Mouse (Mus musculus) heart, postnatal 10 days (tissue): ENCODE measurements around the gene 1110051M20Rik. TPM values are rescaled to one million over a fixed set of nuclear protein-coding genes. Genes with fewer than 3 reads are reported as not detected.
A peak's percentile ranks its signal among the peaks of the same experiment; 100 is the strongest.

Experiments
- DNase-seq, 2 experiments: peaks; one replicate each; pipeline ENCODE4 v3.0.0; 2021
- intact Hi-C: fragments of 180-260 bp; cut with DNase I; formaldehyde crosslinking; loops from one replicate; pipeline ENCODE4 v1.15.1; 2025
- total RNA-seq, 2 experiments: library from RNA; stranded (reverse); gene quantifications; 2 replicates each; pipeline ENCODE4 v1.2.3; 2021

The 1110051M20Rik gene
- total RNA-seq, 2 experiments from 2014 or later: 9.5 to 12.9 TPM

DNA sequence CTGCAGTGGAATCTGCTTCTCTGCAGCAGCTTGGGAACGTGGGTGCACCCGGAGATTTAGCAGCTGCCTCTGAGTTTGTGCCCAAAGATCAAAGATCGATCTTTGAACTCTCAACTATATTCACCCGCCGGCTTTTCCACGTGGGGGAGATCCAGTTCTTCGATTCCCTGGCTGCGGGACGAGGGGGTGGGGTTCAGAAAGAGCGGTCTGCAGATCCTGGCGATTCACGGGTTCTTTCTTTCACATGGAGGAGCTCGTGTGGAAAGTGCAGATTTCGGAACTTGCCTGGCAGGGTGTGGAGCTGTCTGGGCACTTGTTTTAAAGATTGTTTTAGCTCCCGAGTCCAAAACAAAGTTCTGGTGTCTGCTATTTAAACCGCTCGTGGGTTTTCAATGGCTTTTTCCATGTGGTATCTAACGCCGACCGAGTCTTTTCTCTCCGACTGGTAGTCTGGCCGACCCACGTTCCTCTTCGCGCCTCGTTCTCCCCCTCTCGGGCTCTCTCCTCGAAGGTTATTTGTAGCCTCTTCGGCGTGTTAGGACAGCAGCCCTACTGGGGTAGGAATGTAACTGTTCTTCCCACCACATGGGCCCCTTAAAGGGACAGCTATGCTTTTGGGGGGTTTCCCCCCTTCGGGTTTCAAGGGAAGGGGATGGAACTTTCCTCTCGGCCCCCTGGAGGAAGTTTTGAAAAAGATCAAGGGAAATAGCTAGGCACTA lies 14.3 kb upstream of the 1110051M20Rik start:
- DNase-seq: peak; percentile 55 to 66
- intact Hi-C loops: loop anchor here (2.0 to 5.0 kb wide), 2 partner anchors 22 to 172 kb away; no protein-coding TSS in a partner anchor

DNA sequence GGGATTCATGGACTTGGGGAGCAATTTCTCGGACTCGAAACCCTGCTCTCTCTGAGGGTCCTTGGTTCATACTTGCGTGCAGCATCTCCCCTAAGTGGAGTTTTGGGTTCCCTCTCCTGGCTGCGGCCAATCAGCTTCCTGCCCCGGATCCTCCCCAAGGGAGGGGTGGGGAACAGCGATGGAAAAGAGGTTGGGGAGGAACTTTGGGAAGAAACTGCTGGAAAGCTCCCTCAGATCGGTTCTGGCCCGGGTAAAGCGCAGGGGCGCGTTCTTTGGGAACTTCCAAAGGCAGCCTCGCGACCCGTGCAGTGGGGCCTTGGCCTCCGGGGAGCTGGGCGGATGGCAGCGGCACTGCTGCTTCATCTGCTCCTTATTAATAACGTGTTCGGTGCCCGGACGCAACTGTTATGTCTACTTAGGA lies 13.8 kb upstream of the 1110051M20Rik start:
- intact Hi-C loops: loop anchor here (2.0 to 5.0 kb wide), 2 partner anchors 23 to 171 kb away; no protein-coding TSS in a partner anchor
- DNase-seq: peak in 1 of 2 experiments; percentile 58

DNA sequence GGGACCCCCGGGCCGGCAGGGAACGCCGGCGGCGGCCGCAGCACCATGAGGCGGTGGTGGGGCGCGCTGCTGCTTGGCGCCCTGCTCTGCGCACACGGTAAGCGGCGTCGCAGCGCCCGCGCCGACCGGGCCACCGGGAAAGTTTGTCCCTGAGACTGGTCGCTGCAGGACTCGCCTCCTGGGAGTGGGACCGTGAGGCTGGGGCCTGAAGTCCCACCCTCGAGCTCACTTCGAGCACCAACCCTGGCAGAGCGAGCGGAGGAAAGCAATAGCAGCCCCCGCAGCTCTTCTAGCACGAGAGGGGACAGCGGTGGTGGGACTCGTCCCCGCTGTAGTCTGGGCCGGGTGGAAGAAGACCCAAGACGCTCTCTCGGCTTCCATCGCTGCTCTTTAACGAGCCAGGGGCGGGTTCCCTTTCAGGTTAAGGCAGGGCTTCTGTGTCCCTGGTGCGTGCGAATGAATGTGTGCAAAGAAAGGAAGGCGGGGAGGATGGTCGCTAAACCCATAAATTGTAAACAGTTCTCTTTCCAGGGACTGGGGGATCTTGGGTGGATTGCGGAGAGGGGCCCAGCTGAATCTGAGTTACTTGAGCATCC lies 13.2 kb upstream of the 1110051M20Rik start:
- peak; percentile 44 to 70 for DNase-seq
- intact Hi-C loops: loop anchor here (2.0 to 5.0 kb wide), 2 partner anchors 23 to 170 kb away; no protein-coding TSS in a partner anchor

DNA sequence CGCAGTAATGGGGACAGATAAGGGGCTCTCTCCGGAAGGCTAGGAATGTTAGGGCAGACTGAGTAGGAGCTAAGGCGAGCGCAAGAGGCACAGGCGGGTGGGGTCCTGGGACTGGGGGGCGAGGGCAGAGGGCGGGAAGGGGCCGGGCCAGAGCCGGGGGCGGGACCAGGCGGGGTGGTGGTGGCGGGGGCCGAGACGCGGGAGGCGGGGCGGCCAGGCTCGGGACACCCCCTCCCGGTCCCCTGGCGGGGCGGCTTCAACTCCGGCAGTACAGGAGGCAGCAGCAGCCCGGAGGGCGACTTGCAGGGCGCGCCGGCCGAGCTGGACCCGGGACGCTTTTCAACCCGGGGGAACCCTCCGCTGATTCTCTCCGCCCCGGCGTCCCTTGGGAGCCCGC lies 12.8 kb upstream of the 1110051M20Rik start, which contains the start of gene Lrp4:
Gene Lrp4 (plus strand): TSS at position 253 of the 397 bp plus-strand sequence.
- intact Hi-C loops: loop anchor here (5.0 kb wide), 1 partner anchor 170 kb away; no protein-coding TSS in a partner anchor
- DNase-seq: peak in 1 of 2 experiments; percentile 71

GRCm38 (mm10) chr2:91456491-91457100 lies 12.1 kb upstream of the 1110051M20Rik start:
- intact Hi-C loops: loop anchor here (5.0 kb wide), 1 partner anchor 169 kb away; no protein-coding TSS in a partner anchor
- DNase-seq: no peak

- DNase-seq: peak; percentile 46 to 66
- intact Hi-C loops: loop anchor here (5.0 kb wide), 1 partner anchor 169 kb away; no protein-coding TSS in a partner anchor
Observed at GRCm38 (mm10) chr2:91455826-91456225, 11.3 kb upstream of the 1110051M20Rik start.

DNA sequence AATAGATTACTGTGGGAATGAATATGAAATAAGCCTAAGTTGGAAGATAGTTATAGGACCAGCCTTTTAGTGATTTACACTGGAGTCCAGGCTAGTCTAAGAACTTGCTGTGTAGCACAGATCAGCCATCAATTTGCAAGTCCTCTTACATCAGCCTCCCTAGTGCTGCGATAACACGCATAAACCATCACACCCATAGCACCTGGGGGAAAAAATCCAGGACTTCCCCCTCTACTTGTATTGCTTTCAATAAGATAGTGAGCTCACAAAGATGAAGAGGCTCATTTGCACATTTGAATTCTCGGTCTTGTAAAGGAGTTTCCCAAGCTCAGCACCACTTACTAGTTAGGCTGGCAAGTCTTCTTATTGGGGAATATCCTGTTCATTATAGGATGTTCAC lies 9.9 kb upstream of the 1110051M20Rik start:
- DNase-seq: no peak
- intact Hi-C loops: no loop called here

- intact Hi-C loops: no loop called here
- no peak for DNase-seq
Observed at GRCm38 (mm10) chr2:91453231-91454075, 8.9 kb upstream of the 1110051M20Rik start.

GRCm38 (mm10) chr2:91452658-91453057 lies 8.2 kb upstream of the 1110051M20Rik start:
- intact Hi-C loops: no loop called here
- no peak for DNase-seq

DNA sequence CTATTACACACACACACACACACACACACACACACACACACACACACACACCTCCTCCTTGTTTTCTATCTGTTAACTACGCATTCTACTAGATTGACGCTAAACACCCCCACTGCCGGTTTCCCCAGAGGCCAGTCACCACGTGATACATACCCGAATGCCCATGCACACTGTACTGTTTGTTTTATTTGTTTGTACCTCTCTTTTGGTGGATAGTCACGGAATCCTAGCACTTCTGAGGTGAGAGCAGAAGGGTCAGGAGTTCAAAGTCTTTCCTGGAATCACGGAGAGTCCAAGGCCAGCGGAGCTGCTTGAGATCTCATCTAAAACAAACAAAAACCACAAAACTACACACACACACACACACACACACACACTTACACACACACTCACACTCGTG lies 5.8 kb upstream of the 1110051M20Rik start:
- DNase-seq: no peak
- intact Hi-C loops: no loop called here

GRCm38 (mm10) chr2:91449662-91450061 lies 5.2 kb upstream of the 1110051M20Rik start:
- DNase-seq: no peak
- intact Hi-C loops: no loop called here

- intact Hi-C loops: no loop called here
- no peak for DNase-seq
Observed at GRCm38 (mm10) chr2:91442241-91442640, 2.3 kb downstream of the 1110051M20Rik start.

GRCm38 (mm10) chr2:91441715-91442114 lies 2.8 kb downstream of the 1110051M20Rik start:
- no peak for DNase-seq
- intact Hi-C loops: no loop called here

GRCm38 (mm10) chr2:91440686-91441085 lies 3.8 kb downstream of the 1110051M20Rik start:
- intact Hi-C loops: no loop called here
- DNase-seq: no peak

GRCm38 (mm10) chr2:91439876-91440275 lies 4.6 kb downstream of the 1110051M20Rik start:
- intact Hi-C loops: no loop called here
- DNase-seq: no peak

DNA sequence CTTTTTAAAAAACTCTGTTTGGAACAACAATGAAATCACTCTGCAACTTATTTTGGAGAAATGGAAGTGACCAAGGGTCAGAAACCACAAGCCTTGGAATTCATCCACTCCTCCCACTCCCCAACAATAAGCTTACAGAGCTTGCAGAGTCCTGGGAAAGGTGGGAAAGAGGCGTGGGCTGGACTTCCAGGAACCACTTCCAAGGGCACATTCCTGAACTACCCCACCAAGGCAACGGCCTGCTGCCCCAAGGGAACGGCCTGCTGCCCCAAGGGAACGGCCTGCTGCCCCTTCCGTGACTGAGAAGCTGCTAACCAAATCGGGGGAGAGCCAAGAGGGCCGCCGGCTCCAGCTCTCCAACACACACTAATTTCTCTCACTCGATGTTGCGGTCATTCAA lies 5.2 kb downstream of the 1110051M20Rik start:
- no peak for DNase-seq
- intact Hi-C loops: no loop called here

DNA sequence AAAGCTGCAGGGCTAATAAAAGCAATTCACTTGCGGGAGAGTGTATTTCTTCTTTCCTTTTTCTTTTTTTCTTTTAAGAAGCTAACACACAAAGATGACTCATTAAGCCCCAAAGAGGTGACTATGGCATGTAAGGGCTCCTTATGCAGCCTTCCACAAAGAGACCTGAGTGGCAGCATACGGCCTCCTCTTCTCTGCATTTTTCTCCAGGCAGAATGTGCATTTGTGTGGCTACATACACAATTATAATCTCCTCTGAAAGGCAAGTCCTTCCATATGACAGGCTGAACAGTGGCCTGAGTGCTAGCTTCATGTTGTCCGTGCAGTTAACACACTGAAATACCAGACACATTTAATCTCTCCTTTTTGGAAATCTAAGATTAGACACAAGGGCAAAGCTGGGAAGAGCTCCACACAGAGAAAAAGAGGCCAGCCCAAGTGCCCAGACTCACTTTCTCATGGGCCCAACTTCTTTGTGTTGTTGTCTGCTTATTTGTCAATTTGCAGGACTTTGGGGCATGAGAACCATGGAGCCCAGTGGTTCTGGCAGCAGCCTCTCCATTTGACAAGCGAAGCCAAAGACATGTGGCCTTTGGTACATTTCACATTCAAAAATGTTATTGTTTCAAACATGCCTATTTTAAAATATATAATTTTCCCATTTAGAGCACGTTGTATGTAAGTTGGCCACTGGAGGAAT lies 7.2 kb downstream of the 1110051M20Rik start:
- no peak for DNase-seq
- intact Hi-C loops: no loop called here

DNA sequence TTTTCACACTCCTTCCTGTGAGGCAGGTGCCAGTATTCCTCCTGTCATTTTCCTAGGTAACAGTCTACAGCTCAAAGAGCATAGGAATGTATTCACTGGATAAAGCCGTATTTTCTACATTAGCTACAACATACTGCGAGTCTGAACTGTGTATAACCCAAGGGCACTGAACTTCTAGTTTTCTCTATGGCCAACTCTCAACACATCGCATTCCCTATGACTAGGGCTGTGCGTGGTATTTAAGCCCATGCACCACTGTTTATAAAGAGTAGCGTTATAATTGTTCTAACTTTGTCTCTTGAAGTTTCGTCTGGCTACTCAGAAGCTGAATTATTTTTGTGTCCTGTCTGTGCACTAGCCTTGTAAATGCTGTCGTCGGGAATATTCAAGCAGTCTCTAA lies 7.8 kb downstream of the 1110051M20Rik start:
- no peak for DNase-seq
- intact Hi-C loops: no loop called here

- no peak for DNase-seq
- intact Hi-C loops: no loop called here
Observed at GRCm38 (mm10) chr2:91430600-91430919, 13.9 kb downstream of the 1110051M20Rik start.
